Mouse (Mus musculus): ENCODE results near the gene Trpm1.

- TF ChIP-seq CTCF (IDR thresholded peaks at IDR 0.05; ENCODE audit: extremely low read depth, insufficient read depth, low read length), result peak; percentile 21; the same call in 1 of the 2 replicates
- TF ChIP-seq POLR2A (IDR thresholded peaks at IDR 0.05; ENCODE audit: extremely low read depth, insufficient read depth, low read length), result no peak
Observed at GRCm38 (mm10) chr7:64179310-64179709, 25.7 kb downstream of the Trpm1 start.
